Mouse (Mus musculus) heart, adult 8-10 months (tissue): ENCODE measurements at regions not wholly inside any gene's neighbourhood (a gene's known extent, or its start where the extent isn't known, plus 50 kb on each side); places are given as distances from the start of the nearest gene placed in this dataset.
A peak's percentile ranks its signal among the peaks of the same experiment; 100 is the strongest.

Source experiments
- DNase-seq: peaks from one replicate; pipeline ENCODE4 v3.0.0; 2022; ENCODE audit warnings: low spot score

- no peak for DNase-seq
Observed at GRCm38 (mm10) chrX:16421159-16421558, 101.5 kb upstream of the Cypt1 start.

- DNase-seq: no peak
Observed at GRCm38 (mm10) chrX:16421663-16422062, 101.0 kb upstream of the Cypt1 start.

GRCm38 (mm10) chrX:16438088-16438487, 84.6 kb upstream of the Cypt1 start:
- DNase-seq: no peak

- DNase-seq: peak; percentile 1
Observed at GRCm38 (mm10) chrX:16450496-16451078, 72.1 kb upstream of the Cypt1 start.
